Mouse (Mus musculus) limb, embryonic 15.5 days (tissue): ENCODE measurements around the gene Grin2b. TPM values are rescaled to one million over a fixed set of nuclear protein-coding genes. Genes with fewer than 3 reads are reported as not detected.

Source experiments
- ATAC-seq: fragments of 200-750 bp; cut with Nextera tagmentation; 2 replicates; pipeline ENCODE4 v1.8.0; 2017; ENCODE audit warnings: low read depth, moderate TSS enrichment; ENCODE audit not compliant: insufficient number of reproducible peaks, low FRiP score, low TSS enrichment
- H3K27ac ChIP-seq: fragments of 300-500 bp; sonication (generic); 2 replicates; pipeline ENCODE4 v1.5.1; 2015; ENCODE audit warnings: moderate library complexity, mild to moderate bottlenecking, inconsistent platforms
- H3K27me3 ChIP-seq: fragments of 300-500 bp; sonication (generic); 2 replicates; pipeline ENCODE4 v1.6.1; 2015; ENCODE audit warnings: inconsistent platforms
- H3K36me3 ChIP-seq: fragments of 300-500 bp; sonication (generic); 2 replicates; pipeline ENCODE4 v1.6.1; 2015; ENCODE audit warnings: inconsistent platforms
- H3K4me1 ChIP-seq: fragments of 300-500 bp; sonication (generic); 2 replicates; pipeline ENCODE4 v1.6.1; 2015; ENCODE audit warnings: inconsistent platforms
- H3K4me2 ChIP-seq: fragments of 300-500 bp; sonication (generic); 2 replicates; pipeline ENCODE4 v1.6.1; 2015; ENCODE audit warnings: mild to moderate bottlenecking, inconsistent platforms
- H3K4me3 ChIP-seq: fragments of 300-500 bp; sonication (generic); 2 replicates; pipeline ENCODE4 v1.5.1; 2015; ENCODE audit warnings: mild to moderate bottlenecking, inconsistent platforms
- H3K9ac ChIP-seq: fragments of 300-500 bp; sonication (generic); 2 replicates; pipeline ENCODE4 v1.6.1; 2015; ENCODE audit warnings: inconsistent platforms
- H3K9me3 ChIP-seq: fragments of 300-500 bp; sonication (generic); 2 replicates; pipeline ENCODE4 v1.6.1; 2016; ENCODE audit warnings: inconsistent platforms
- WGBS: fragments of 180-500 bp; shearing (Covaris S2); methylation state at CpG from one replicate; pipeline ENCODE4 v1.1.7; 2015; 5-methylcytosine and 5-hydroxymethylcytosine counted together
- polyA plus RNA-seq: library from polyadenylated mRNA; unstranded; fragments of >200 nt; fragmentation: Nextera tagmentation; extraction: Ambion mirVana; gene quantifications from 2 replicates; pipeline ENCODE4 v1.2.1, GENCODE M21; 2015

Grin2b gene
- polyA plus RNA-seq, 1 experiment from 2014 or later: 3.2 TPM

GRCm38 (mm10) chr6:135774670-135775069, 398.6 kb downstream of the Grin2b start:
- Histone ChIP-seq H3K4me1 (no peaks in the 10 kb centered on the region), H3K9me3 (no peaks in the 10 kb centered on the region), H3K27me3 (no peaks in the 10 kb centered on the region), H3K4me2 (no peak overlapping the region), H3K36me3 (no peaks in the 10 kb centered on the region), H3K4me3 (no peak overlapping the region), H3K9ac (no peak overlapping the region), H3K27ac (no peak overlapping the region)
- 79% methylated on average over 2 of the region's 2 CpGs for WGBS
- no peak for ATAC-seq

DNA sequence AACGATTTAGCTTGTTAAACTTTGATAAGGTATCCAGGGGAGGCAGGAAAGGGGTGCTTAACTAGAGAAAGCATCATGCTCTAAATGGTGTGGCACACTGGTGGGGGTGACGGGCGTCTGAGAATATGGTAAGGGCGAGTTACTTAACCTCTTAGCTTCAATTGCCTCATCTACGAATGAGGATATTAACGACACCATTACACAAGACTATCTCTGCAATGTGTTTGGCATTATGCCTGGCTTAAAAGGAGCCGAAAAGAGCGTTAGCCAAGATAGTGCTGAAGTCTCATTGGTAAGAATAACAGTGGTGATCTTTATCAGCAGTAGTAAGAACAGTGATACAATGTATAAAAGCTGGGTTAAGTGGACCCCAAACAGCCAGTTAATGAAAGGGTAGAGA, 405.7 kb downstream of the Grin2b start:
- Histone ChIP-seq H3K9me3 (no peaks in the 10 kb centered on the region), H3K4me2 (no peak overlapping the region), H3K4me1 (no peaks in the 10 kb centered on the region), H3K27me3 (no peaks in the 10 kb centered on the region), H3K9ac (no peak overlapping the region), H3K4me3 (no peak overlapping the region), H3K27ac (no peak overlapping the region), H3K36me3 (no peaks in the 10 kb centered on the region)
- no peak for ATAC-seq
- 65% methylated on average over 8 of the region's 8 CpGs for WGBS

DNA sequence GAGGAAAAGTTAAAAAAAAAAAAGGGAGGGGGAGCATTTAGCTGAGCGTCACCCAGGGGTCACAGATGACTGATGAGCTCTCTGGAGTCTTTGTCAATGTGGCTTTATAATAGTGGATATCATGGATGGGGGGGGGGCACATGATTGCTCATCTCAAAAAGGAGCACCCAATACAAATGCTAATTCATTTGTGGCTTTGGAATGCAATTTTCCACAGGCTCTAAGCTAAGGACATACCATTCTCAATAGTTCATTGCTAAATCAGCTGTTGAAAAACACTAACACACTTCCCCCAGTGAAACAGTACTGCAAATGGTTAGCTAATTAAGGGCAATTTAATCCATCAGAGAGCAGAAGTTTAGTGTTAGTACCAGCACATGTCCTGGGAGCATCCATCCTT, 414.6 kb downstream of the Grin2b start:
- H3K4me1 ChIP-seq: no peaks in the 10 kb centered on the region
- no peaks in the 10 kb centered on the region for H3K27me3 ChIP-seq
- 69% methylated on average over 1 of the region's 1 CpGs for WGBS
- H3K4me2 ChIP-seq: no peak overlapping the region
- no peaks in the 10 kb centered on the region for H3K36me3 ChIP-seq
- no peaks in the 10 kb centered on the region for H3K9me3 ChIP-seq
- H3K4me3 ChIP-seq: no peak overlapping the region
- no peak overlapping the region for H3K27ac ChIP-seq
- no peak overlapping the region for H3K9ac ChIP-seq
- ATAC-seq: no peak

DNA sequence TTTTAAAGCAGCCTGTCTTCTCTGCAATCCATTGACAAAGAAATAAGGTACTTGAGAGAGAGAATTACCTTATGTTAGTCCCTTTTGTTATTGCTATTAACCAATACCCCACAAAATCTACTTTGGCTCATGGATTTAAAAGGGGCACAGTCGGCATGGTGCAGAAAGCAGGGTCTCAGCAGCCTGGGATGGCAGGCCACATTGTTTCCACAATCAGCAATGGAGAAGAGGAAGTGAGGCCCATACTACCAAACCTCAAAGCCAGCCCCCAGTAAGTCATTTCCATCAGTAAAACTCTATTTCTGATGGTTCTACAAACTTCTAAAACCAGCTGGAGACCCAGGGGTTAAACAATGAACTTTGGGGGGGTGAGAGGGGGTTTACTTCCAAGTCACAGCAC, 417.2 kb downstream of the Grin2b start:
- no peak for ATAC-seq
- Histone ChIP-seq H3K9me3 (no peaks in the 10 kb centered on the region), H3K36me3 (no peaks in the 10 kb centered on the region), H3K4me2 (no peak overlapping the region), H3K27me3 (no peaks in the 10 kb centered on the region), H3K9ac (no peak overlapping the region), H3K27ac (no peak overlapping the region), H3K4me3 (no peak overlapping the region), H3K4me1 (no peaks in the 10 kb centered on the region)
- 76% methylated on average over 1 of the region's 1 CpGs for WGBS

DNA sequence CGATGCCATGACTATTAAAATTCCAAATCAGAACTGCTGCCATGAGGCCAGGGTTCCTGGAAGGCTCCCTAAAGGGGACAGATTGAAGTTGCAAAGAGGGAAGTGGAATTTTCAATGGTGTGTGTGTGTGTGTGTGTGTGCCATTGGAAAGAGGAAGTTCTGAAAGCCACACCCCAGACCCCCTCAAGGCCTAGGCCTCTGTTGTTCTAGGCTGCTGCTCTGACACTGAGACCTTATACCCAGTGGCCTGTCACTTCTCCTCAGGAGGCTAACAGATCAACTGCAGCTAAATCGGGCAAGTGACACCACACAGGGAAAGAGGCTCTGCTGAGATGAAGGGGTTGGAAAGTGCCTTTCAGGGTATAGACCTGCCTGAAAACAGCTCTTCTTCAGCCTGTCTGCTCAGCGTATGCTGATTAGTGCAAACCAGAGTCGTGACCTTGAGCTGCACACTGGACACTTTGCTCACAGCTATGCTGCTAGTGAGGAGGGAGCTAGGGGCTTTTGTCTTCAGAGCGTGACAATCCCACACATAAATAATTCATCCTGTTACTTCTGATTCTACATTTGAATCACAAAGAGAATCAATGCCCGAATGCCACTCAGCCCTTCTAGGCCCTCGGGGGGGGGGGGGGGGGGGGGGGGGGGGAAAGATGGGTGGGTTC, 424.8 kb downstream of the Grin2b start:
- Histone ChIP-seq H3K27me3 (no peaks in the 10 kb centered on the region), H3K4me1 (no peaks in the 10 kb centered on the region), H3K36me3 (no peaks in the 10 kb centered on the region), H3K27ac (no peak overlapping the region), H3K9ac (no peak overlapping the region), H3K4me3 (no peak overlapping the region), H3K4me2 (no peak overlapping the region), H3K9me3 (no peaks in the 10 kb centered on the region)
- ATAC-seq: no peak
- 83% methylated on average over 5 of the region's 7 CpGs for WGBS

GRCm38 (mm10) chr6:135745606-135746005, 427.7 kb downstream of the Grin2b start:
- no peaks in the 10 kb centered on the region for H3K9me3 ChIP-seq
- no peak overlapping the region for H3K4me3 ChIP-seq
- H3K27me3 ChIP-seq: no peaks in the 10 kb centered on the region
- 71% methylated on average over 2 of the region's 2 CpGs for WGBS
- H3K36me3 ChIP-seq: no peaks in the 10 kb centered on the region
- H3K9ac ChIP-seq: no peak overlapping the region
- ATAC-seq: no peak
- no peak overlapping the region for H3K27ac ChIP-seq
- no peak overlapping the region for H3K4me2 ChIP-seq
- no peaks in the 10 kb centered on the region for H3K4me1 ChIP-seq

DNA sequence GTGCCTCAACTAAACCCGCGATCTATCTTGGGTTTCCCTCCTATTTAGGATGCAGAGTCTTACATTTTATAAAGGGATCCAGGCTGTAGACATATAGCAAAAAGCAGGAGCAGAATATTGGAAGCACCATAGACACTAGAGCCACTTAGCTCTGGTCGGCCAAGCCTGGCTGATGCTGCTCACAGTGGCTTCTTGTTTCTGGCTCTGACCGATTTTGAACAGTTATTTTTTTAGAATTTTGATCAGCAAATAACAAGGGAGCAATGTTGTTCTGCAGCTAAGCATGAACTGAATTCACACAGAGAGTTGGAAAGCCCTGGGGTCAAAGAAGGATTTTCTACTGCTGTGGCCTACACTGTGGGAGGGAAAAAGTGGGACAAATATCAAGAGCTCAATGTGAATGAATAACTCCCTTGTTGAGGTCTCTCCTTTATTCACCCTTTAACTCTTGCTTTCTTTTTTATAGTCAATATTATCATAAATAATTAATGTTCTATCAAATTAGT, 439.0 kb downstream of the Grin2b start:
- Histone ChIP-seq H3K4me3 (no peak overlapping the region), H3K9me3 (no peaks in the 10 kb centered on the region), H3K27ac (no peak overlapping the region), H3K27me3 (no peaks in the 10 kb centered on the region), H3K4me2 (no peak overlapping the region), H3K4me1 (no peaks in the 10 kb centered on the region), H3K36me3 (peaks cover 9% of the 10 kb centered on the region; the same call in 1 of the 2 replicates), H3K9ac (no peak overlapping the region)
- WGBS: 88% methylated on average over 4 of the region's 4 CpGs
- no peak for ATAC-seq

DNA sequence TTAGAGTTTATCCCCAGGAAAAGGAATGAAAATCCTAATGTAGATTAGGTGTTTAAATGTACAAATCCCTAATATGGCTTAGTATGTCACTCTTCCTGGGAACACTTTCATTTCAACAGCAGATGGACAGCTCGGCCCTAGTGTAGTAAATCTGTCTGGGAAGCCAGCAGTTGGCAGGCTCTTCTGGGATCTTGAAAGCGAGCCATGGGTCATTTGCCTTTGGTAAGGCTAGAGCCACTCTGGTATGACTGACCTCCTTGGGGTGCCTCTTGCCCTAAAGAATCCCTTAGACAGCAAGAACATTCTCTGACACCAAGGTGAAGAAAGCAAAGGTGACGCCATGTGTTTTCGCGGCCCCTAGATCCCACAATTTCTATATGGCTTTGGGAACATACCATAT, 446.2 kb downstream of the Grin2b start:
- no peaks in the 10 kb centered on the region for H3K27me3 ChIP-seq
- no peak for ATAC-seq
- H3K9ac ChIP-seq: no peak overlapping the region
- 84% methylated on average over 5 of the region's 5 CpGs for WGBS
- H3K4me1 ChIP-seq: no peaks in the 10 kb centered on the region
- no peak overlapping the region for H3K27ac ChIP-seq
- H3K4me3 ChIP-seq: no peak overlapping the region
- no peaks in the 10 kb centered on the region for H3K9me3 ChIP-seq
- no peak overlapping the region for H3K4me2 ChIP-seq
- H3K36me3 ChIP-seq: no peaks in the 10 kb centered on the region

- Histone ChIP-seq H3K4me1 (no peaks in the 10 kb centered on the region), H3K9me3 (no peaks in the 10 kb centered on the region), H3K9ac (no peak overlapping the region), H3K4me3 (no peak overlapping the region), H3K27me3 (no peaks in the 10 kb centered on the region), H3K27ac (no peak overlapping the region), H3K36me3 (no peaks in the 10 kb centered on the region), H3K4me2 (no peak overlapping the region)
- 90% methylated on average over 2 of the region's 2 CpGs for WGBS
- no peak for ATAC-seq
These were observed 451.6 kb downstream of the Grin2b start for GRCm38 (mm10) chr6:135721706-135722105.

DNA sequence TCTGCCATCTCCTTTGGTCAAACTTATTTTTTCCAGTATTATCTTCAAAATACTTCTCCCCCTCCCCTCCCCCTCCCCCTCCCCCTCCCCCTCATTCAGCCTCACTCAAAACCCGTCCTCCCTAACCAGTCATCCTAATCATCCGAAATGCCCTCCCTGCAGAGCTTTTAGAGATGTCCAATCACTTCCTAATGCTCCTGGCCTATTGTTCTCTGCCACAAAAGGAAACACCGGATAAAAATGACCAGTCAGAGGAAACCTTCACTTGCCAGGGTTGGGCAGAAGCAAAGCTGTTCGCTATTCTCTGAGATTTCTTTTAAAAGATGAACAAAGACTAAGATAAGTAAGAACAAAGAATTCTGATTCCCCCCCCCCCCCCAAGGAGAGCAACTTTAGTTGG, 458.4 kb downstream of the Grin2b start:
- ATAC-seq: no peak

DNA sequence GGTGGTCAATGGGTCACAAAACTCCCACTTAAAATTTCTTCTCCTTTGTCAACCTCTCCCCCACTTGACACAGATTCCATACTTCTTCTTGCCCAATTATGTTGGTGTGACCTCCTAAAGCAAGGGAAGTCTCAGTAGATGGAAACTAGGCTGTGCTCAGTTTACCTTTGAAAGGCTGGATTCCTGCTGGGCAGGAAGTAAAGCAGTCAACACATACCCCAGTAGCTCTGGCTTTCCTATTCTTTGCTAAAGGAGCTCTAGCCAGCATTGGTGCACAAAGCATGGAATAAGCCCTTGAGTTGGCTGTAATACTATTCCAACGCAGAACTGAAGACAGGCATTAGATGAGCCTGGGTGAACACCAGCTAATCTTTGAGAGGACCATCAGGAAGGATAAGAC, 459.1 kb downstream of the Grin2b start:
- H3K27me3 ChIP-seq: no peaks in the 10 kb centered on the region
- 81% methylated on average over 1 of the region's 1 CpGs for WGBS
- no peak for ATAC-seq
- no peaks in the 10 kb centered on the region for H3K4me1 ChIP-seq
- H3K4me3 ChIP-seq: no peak overlapping the region
- no peaks in the 10 kb centered on the region for H3K9me3 ChIP-seq
- no peak overlapping the region for H3K4me2 ChIP-seq
- no peaks in the 10 kb centered on the region for H3K36me3 ChIP-seq
- no peak overlapping the region for H3K9ac ChIP-seq
- no peak overlapping the region for H3K27ac ChIP-seq

More for the DNA sequence above, 458.4 kb downstream of the Grin2b start:
- H3K4me1 ChIP-seq: no peaks in the 10 kb centered on the region
- no peak overlapping the region for H3K4me3 ChIP-seq
- no peak overlapping the region for H3K4me2 ChIP-seq
- no peaks in the 10 kb centered on the region for H3K36me3 ChIP-seq
- no peaks in the 10 kb centered on the region for H3K27me3 ChIP-seq
- 97% methylated on average over 4 of the region's 4 CpGs for WGBS
- no peak overlapping the region for H3K27ac ChIP-seq
- no peak overlapping the region for H3K9ac ChIP-seq
- H3K9me3 ChIP-seq: no peaks in the 10 kb centered on the region

GRCm38 (mm10) chr6:135713716-135714115, 459.6 kb downstream of the Grin2b start:
- Histone ChIP-seq H3K27me3 (no peaks in the 10 kb centered on the region), H3K4me3 (no peak overlapping the region), H3K9ac (no peak overlapping the region), H3K4me1 (no peaks in the 10 kb centered on the region), H3K9me3 (no peaks in the 10 kb centered on the region), H3K4me2 (no peak overlapping the region), H3K36me3 (no peaks in the 10 kb centered on the region), H3K27ac (no peak overlapping the region)
- WGBS: 69% methylated on average over 8 of the region's 8 CpGs
- ATAC-seq: no peak
